Mouse (Mus musculus) lung, adult 18-20 months (tissue): ENCODE results near the gene Fastk.
A peak's percentile ranks its signal among the peaks of the same experiment; 100 is the strongest.

ENCODE experiments used
- DNase-seq, 2 experiments: peaks; one replicate each; pipeline ENCODE4 v3.0.0; 2022; ENCODE audit warnings: mixed read lengths in 2 of 2

The Fastk gene

DNA sequence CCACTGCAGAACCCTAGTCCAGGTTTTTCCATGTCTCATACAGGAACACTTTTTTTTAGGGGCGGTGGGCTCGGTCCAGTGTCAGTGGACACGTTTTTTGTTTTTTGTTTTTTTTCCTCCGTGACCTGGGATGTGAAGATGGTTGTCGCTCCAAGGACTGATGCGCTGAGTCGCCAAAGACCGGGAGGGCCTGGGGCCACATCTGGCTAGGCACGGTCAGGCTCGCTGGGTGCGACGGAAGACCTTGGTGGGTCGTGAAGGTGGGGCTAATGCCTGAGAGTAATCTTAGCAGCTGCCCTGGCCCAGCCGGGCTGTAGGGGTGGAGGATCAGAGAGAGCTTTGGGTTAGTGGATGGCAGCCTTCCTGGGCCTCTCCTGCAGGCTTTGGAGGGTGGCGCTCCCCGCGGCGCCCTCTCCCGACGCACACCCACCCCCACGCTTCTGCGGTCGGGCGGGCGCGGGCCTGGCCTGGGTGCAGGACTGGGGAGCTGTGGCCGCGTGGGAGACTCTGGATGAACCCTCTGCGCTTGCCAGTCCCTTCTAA is 7.7 kb upstream of the Fastk start:
- DNase-seq = peak; percentile 31 to 39

DNA sequence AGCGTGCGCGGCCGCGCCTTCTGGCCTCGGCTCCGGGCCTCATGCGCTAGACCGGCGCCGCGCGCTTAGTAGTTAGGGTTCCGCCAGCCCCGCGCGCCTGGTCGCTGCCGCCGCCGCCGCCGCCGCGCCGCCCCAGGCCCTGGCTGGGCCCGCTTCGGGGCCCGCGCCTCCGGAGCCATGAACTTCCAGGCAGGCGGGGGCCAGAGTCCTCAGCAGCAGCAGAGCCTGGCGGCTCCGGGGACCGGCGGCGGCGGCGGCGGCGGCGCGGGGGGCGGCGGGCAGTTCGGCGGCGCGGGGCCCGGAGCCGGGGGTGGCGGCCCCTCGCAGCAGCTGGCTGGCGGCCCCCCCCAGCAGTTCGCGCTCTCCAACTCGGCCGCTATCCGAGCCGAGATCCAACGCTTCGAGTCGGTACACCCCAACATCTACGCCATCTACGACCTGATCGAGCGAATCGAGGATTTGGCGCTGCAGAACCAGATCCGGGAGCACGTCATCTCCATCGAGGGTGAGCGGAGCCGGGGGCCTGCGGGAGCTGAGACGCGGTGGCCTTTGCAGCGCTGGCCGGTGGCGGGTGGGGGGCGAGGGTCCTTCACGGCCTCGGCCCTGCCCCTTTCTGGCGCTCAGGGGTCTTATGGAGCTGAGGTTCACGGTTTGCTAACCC is 7.1 kb upstream of the Fastk start, which contains the start of gene Agap3:
Gene Agap3 (plus strand): TSS at position 148 of the 661 bp plus-strand sequence.
- DNase-seq = peak; percentile 34 to 36

DNA sequence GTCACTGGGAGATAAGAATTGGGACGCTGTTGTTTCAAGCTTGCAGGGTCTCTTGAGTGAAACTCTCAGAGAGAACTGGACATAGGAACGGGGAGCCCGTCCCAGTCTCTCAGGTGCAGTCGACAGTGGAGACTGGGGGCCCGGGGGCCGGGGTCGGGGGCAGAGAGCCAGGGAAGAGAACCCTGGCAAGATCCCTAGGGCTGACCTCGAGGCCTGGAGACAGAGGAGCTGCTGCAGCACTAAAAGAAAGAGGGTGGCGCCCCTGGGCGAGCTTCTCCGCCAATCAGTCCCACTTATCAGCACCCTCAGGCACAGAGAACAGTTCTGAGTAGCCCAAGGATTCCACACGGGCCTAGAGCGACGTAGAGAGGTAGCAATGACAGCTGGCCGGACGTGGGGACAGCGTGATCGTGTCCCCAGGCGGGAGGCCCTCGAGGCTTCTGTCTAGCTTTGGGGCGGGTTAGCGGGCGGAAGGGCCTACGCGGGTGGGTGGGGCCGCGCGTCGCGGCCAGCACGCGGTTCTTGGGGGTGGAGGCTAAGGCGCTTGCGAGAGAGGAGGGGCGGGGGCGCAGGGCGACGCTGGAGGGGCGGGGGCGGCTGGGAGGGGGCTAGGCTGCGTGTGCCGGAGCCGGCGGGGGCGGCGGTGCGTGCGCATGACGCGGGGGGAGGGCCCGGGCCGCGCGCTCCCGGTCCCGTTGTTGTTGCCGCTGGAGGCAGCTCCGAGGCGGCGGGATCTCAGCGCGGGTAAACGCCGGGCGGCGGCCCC is 6.4 kb upstream of the Fastk start:
- DNase-seq = peak; percentile 85 to 89

DNA sequence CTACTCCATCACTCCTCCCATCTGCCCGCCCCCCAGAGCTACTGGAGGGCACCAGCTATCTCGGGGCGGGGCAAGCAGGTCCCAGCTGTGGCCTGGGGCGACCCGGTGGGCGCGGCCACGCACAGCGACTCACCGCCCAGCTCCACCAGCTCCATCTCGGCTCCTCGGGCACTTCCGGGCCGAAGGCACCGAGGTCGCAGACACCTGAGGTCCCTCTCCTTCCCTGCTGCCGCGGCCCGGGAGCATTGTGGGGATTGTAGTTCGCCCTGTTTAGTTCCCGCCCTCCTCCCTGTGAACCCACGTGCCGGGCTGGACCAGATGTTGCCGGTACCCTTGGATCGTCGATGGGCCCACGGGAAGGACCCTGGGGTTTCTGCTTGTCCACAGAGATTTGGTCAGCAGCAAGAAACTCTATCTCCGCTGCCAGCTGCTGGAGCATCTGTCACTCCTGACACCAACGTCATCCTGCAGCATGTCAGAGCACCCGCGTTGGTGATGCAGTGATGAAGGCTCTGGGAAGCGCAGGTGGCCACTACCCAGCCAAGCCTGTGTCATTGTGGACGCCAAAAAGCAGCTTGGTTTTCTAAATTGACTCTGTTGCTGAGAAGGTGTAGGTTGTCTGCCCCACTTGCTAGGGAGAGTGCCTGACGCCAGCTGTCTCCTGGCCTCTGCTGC is 2.7 kb upstream of the Fastk start, which contains the start of gene Tmub1:
Gene Tmub1 (minus strand): TSS at position 231 of the 675 bp plus-strand sequence.
- DNase-seq = peak; percentile 91 to 93

DNA sequence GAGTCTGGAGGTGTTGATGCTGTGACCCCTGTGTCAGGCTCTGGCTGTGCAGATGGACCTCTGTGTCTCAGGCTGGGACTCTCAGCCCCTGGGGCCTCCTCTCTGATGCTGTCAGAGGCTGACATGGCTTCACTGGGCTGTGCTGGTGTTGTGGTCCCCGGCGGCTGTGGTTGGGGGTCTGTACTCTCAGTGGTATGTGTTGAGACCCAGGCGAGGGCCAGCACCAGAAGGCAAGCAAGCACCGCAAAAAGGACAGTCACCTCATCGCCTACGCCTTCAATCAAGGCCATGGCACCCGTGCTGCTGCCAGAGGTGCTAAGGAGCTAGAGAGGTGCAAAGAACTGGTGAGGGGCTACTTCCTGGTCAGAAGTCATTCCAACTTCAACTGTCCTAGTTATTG is 1.5 kb upstream of the Fastk start:
- DNase-seq = no peak

DNA sequence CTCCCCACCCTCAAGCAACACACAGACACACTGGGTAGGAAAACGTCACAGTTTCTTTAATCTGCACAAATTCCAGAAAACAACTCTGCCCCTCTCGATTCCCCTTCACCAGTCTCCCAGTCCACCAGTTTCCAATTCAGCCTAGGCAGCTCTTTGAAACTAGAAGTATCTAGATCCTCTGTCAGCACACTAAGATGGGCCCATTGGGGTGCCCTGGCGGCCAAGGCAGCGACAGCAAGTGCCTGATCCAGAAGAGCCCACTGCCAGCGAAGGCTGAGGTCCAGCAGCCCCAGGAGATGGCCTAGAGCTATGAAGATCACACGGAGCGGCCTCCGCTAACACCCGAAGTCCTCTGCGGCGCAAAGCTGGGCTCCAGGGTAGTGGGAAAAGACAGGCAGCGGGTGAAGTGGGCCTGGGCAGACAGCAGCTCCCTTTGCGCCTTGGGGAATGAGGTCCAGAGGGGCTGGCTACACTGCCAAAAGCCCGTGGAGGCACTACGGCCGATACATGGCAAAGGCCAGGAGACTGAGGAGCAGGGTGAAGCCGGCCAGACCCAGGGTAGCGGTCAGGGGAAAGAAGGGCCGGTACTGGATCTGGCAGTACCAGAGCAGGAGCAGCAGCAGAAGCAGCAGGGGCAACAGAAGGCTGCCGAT is 467 bp upstream of the Fastk start:
- no peak for DNase-seq

DNA sequence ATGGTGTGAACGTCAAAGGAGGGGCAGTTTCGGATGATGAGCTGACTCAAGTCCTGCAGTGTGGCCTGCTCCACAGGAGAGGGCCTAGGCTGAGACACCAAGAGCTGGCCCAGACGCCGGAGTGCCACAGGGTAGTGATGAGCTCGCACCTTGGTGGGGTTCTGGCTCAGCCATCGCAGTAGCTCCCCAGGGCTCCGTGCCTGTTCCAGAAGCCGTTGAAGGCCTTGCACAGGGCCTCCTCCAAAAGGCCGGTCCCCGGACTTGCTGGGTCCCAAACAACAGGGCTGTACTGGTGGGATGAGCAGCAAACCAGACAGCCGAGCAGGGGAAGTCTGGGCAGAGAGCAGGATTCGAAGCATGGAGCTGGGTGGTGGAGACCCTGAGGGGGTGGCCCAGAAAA is 1.2 kb downstream of the Fastk start:
- DNase-seq = no peak

DNA sequence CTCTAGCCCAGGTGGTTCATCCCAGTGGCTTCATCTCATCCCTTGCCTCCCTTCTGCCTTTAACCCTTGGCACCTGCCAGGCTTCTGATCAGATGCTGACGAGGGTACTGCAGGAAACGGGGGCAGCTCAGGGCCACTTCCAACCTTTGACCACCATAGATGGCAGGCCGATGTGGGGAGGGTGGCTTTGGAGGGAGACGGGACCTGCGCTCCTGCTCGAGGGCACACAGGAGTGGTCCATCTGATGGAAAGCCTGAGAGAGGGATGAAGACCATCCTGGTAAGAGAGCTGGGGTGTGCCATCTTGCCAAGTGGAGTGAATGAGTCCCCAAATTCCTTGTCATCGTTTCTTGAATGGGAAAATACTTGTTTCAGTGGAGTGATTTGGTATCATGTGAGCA is 1.9 kb downstream of the Fastk start:
- no peak for DNase-seq

DNA sequence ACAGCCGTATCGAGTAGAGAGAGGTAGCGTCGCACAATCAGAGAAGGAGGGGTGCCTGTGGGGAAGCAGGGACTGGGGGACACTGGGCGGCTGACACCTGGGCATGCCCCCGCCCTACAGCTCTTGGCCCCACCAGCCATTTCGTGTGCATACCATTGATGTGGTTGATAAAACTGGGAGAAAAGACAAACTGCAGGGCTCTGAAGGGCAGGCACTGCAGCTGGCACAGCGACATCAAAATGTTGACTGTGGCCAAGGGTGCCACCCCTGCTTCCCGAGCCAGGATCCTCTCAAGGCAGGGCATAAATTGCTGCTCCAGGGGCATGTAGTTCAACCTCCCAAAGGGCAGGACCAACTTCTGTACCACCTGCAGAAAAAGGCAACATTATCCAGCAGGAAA is 3.1 kb downstream of the Fastk start:
- DNase-seq = no peak

DNA sequence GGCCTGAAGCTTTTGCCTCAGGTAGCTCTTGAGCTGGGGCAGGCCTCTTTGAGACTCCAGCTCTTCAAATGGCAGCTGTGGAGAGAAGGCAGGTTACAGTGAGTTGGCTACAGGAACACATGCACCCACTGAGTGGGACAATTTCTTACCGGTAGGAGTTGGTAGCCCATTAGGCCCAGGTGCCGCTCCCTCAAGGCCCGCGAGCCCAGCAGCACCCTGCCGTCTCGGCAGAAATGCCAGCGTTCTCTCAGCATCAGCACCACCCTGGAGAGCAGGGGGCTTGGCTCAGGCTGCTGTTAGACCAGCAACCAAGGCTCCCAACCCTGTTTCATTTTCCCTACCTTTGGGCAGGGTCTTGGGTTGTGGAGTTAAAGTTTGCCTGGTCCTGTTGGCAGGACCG is 3.9 kb downstream of the Fastk start:
- DNase-seq = no peak

DNA sequence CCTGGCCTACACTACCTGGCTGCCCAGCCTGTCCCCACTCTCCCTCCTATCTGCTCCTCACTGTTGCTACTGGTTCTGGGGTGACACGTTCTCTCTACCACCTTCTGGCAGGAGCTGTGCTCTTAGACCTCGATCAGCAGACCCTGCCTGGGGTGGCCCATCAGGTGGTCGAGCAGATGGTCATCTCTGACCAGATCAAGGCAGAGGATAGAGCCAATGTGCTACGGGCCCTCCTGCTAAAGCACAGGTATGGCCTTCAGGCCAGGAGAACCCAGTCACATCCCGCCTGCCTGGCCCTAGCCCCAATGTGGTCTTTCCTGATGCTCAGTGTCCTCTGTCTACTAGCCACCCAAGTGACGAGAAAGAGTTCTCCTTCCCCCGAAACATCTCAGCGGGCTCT is 11.1 kb downstream of the Fastk start:
- DNase-seq = no peak

DNA sequence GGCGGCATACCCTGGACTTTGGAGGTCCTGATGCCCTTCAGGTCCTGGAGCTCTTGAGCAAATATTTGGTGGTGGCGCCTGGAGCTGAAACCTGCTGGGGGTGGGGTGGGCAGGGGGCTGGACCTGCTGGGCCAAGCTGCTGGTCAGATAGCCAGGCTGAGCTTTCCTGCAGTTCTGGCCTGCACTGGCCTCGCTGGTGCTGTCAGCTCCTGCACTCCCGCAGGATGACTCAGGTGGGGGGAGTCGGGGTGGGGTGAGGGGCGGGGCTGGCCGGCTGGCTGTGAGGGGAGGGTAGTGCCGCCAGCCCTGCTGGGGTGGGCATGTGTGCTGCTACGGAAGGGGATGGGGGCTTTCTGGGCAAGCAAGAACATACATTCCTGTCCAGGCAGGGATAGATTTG is 16.5 kb downstream of the Fastk start:
- DNase-seq = no peak

DNA sequence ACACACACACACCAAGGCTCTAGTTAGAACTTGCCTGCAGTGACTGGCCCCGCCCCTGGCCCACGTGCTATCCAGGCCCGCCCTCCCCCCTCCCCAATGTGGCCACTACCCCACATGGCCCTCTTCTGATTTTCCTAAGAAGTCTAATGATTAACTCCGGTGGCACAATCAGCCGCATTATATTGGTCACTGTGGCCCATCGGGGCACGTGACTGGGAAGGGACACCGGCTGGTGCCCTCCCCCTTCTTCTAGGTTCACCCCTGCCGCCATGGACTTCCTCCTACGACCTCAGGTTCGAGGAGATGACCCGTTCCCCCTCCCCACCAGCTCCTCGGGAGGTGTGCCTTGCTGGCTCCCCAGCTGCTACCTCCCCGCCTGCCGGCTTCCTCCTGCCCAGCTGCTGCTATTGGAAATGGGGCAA is 17.1 kb downstream of the Fastk start:
- peak; percentile 74 to 82 for DNase-seq

DNA sequence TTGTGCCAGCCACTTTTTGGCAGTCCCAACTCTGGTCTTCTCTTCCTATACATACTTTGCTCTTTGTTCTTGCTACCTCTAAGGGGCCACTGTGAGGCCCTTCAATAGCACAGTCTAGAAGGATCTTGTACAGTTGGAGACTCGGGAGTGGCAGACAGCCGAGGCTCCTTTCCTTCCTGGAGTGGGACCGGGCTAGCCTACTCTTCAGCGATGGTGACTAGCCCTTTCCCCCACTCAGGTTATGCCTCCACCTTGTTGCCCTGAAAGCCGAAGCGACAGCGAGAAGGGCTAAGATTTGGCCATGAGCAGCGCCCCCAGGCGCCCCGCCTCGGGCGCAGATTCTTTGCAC is 17.8 kb downstream of the Fastk start:
- no peak for DNase-seq

DNA sequence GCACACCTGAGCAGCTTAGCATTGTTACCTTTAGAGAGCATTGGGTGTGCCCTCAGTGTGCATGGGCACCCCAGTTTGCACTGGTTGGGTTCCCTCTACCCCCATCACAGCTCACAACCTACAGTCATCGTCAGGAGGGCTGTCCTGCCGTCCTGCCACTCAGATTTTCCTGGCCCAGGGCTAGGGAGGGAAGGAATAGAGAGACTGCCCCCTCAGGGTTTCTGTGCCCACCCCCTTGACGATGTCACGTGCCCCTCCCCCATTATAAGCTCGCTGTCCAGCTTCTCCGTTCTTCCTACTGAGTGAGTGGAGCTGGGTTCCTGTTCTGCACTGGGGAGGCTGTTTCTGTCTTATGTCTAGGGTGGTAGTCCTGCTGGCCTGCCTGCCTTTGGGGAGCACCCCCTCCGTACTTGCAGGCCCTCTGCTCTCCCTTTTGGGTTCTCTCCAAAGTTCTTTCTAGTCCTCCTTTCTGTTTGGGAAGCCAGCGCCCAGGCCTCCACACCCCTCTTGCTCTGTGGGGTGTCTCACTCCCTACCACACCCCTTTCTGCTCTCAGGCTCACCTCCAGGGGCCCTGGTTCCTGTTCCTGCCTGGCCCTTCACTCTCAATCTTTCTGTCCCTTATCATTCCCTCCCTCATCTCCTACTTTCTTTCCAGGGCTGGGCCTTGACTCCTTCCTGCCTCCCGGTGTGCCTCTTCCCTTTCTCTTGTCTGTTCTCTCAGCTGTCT is 18.4 kb downstream of the Fastk start:
- peak; percentile 14 to 22 for DNase-seq

DNA sequence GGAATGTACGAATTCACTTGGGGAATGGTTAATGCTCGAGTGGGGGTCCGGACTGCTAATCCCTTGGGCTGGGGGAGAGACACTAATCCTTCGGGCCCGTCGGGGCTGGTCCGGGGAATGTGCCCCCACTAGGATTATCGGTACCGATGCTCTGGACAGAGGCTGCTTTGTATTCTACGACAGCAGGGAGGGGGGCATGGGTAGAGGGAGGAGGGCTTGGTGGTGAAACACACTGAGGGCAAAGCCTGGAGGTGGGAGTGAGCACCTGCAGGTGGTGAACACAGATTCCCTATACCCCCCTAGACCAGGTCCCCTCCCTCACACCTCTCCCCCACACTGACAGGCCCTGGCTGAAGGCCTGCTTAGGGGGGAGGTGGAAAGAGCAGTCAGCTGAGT is 19.1 kb downstream of the Fastk start:
- peak in 1 of 2 experiments; percentile 15 for DNase-seq

DNA sequence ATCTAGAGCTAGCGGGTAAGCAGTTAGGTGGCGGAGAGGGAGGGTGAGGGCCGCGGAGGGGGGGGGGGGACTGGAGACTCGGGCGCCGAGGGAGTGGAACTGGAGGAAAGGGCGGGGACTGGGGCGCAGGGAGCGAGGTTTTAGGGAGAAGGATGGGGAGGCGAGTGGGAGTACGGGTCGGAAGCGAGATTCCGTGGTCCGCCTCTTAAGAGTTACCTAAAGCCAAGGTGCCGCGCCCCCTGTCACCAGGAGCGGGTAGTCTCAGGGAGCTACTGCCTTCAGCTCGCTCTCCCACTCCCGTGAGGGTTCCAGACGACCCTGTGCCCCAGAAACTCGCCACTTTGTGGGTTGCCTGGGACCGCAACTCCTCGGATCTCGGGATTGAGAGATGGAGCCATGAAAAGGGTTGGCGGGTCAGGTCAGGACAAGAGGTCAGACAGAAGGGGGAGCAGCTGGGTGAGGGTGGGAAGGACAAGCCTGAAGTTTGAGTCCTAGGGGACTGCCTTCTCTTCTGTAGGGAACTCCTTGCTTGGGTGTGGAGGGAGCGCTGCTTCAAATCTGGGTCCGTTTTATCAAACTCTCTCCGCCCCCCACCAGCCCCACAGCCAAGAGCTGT is 19.6 kb downstream of the Fastk start:
- peak in 1 of 2 experiments; percentile 64 for DNase-seq

DNA sequence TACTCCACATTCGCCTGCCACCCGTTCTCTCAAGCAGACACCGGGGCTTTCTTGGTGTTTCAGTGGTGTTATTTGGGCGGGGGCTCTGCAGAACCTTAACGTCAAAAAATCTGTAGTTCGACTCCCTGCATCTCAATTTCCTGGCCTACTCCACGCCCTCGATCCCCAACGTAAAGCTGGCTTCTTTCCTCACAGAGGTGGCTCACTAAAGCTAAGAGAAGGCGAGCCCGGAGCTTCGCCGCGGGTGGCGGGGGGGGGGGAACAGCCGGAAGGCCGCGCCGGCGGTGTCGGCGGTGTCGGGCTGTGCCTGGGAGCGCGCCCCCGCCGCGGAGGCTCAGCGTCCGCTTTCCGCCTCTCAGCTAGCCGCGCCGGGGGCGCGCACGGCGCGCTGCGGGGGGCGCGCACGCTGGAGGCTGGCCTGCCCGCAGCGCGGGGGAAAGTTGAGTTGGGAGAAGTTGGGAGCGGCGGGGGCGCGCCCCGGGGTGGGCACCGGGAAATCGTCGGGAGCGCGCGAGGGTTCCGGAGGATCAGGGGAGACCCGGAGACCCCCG is 20.2 kb downstream of the Fastk start:
- DNase-seq = peak; percentile 82 to 88

DNA sequence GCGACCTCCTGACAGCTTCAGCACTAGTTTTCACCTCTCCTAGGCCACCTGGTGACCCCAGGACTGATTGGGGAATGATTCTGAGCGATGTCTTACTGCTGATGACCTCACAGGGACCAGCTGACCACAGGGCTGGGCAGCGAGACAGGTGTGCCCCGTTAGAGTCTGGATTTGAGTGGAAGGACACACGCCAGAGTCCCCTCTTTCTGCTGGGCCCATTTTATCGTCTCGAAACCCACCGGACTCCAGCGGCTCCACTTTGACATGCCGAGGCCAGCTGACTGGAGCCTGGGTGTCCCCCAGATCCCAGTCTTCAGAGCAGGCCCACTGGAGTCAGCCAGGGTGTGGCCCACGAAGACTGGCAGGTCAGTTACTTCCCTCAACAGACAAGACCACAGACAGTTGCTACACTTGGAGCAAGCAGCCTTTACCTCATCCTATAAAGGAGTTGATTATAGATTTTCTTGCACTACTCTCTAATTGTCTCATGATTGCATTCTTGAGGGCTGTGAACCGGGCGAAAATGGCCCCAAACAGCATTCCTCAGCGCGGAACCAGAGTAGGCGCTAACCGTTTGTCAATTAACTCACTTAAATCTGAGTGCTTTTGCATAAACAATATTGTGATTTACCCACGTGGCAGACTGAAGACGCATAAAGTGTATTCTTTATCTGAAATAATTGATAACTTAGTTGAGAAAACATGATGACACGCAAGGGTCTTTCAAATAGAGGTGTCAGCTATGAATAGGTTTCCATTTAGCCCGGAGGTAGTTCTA is 20.9 kb downstream of the Fastk start:
- no peak for DNase-seq

DNA sequence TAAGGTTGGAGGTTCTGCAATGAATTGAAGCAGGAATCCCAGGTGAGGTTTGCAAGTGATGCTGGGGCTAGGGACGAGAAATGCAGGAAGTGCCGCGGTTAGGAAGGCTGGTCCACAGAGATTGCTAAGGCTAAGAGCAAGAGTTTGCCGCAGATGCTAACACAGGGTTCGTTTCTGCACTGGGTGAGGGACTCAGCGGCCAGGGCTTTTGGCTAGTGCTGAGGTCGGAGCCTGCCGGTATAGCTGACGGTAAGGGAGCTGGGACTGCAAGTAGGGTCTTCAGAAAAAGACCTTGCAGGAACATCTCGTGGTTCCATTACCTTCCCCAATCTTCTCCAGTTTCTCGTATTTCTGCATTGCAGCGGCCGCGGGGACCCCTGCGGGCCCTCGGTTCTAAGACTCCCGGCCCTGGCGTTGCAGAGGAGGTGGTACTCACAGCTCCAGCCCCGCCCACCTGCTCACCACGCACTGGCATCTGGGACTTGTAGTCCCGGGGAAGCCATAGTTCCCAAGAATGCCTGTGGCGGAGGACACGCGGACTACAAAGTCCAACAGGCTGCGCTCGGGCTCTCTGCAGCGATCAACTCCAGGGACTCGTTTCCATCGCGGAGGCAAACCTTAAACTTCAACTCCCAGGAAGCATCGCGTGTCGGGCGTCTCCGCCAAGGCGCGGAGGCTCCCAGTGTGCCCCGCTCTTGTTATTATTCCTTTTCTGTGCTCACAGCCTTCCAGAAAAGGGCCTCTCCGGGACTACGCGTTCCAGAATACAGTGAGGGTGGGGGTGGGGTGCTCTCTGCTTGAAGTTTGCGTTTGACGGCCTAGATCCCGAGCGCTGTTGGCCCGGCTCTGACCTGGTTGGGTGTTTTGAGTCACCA is 21.7 kb downstream of the Fastk start, which contains the start of the genes Cdk5 and Slc4a2:
Gene Cdk5 (minus strand): TSS at position 402 of the 875 bp plus-strand sequence.
Gene Slc4a2 (plus strand): TSS at position 709 of the 875 bp plus-strand sequence.
- DNase-seq = peak; percentile 99
